Mouse (Mus musculus) right cerebral cortex, adult 2 months (tissue): ENCODE measurements at regions not wholly inside any gene's neighbourhood (a gene's known extent, or its start where the extent isn't known, plus 50 kb on each side); places are given as distances from the start of the nearest gene placed in this dataset.

Source experiments
- DNase-seq, 2 experiments: peaks; one replicate each; pipeline ENCODE4 v3.0.0; 2021 to 2022; ENCODE audit warnings: low spot score in 2 of 2

DNA sequence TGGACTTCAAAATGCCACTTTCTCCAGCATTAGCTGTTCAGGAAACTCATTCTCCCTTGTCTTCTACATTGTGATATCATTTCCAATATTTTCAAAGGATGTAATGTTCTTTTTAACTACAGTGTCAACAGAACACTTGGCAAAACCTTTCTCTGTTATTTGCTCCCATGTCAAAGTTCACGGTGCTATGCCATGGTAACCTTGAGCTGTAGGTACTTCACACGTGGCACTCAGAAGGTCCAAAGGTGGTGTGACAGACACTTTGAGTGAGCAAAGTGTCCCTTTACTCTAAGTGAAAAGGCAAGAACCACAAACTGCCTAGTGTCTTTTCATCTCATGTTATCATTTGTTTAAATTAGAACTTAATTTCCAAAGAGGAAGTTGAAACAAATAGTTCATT lies 53.3 kb upstream of the Tram2 start:
- no peak for DNase-seq

DNA sequence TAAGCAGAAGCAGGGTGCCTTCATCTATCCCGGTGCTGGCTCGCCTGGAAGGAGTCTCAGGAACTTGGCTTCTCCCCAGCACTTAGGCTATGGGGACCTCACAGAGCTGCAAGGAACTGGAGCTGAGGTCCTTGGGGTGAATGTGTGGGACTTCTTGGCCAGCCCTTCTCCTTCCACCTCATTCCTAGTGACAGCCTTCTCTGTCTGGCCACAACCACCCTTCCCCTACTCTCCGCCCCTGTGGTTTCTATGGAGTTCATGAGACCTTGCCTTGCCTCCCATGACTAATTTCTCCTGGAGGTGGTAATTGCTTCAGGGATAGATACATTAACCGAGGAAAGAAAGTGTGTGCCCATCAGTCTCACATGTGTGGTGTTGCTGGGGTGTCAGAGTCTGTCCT lies 67.9 kb upstream of the Tram2 start:
- no peak for DNase-seq

GRCm38 (mm10) chr1:21161742-21162141 lies 56.6 kb upstream of the Tmem14a start:
- DNase-seq = peak; percentile 87 to 91

GRCm38 (mm10) chr1:21166287-21166733 lies 52.1 kb upstream of the Tmem14a start:
- DNase-seq = peak; percentile 90

GRCm38 (mm10) chr1:21166762-21167161 lies 51.6 kb upstream of the Tmem14a start:
- DNase-seq = no peak
